Mouse (Mus musculus): ENCODE data around the gene Tbc1d5.

- TF ChIP-seq POLR2A (IDR thresholded peaks at IDR 0.05; ENCODE audit: borderline replicate concordance, extremely low read depth, low read depth, low read length) = no peak
- no peak for TF ChIP-seq CTCF (IDR thresholded peaks at IDR 0.05; ENCODE audit: insufficient read depth, low read length)
Measured at GRCm38 (mm10) chr17:51169911-51170310, 9.2 kb downstream of the Tbc1d5 start.

All from lung, adult 2 months (tissue).